Mouse (Mus musculus): ENCODE results near the gene Wdr89. TPM values are rescaled to one million over a fixed set of nuclear protein-coding genes. Genes with fewer than 3 reads are reported as not detected.
"Not testable (repeated sequence)": the region's sequence is repeated elsewhere in the genome, so short reads cannot be mapped to it uniquely, and the experiment has no call there.

Gene Wdr89
- polyA plus RNA-seq, 1 experiment from 2014 or later = 5.1 TPM

DNA sequence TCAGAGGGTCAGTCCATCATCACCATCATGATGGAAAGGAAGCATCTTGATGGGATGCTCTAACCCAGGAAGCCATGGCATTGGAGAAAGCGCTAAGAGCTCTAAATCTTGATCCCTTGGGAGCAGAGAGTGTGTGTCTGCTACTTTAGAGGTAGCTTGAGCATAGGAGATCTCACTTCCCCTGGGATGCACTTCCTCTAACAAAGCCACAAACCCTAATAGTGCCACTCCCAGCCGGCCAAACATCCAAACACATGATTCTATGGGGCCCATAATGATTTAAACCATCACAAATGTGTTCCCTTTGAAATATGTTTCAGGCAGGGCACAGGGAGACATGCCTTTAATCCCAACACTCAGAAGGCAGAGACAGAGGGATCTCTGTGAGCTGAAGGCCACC lies 19.7 kb upstream of the Wdr89 start:
- H3K9me3 ChIP-seq = no peaks in the 10 kb centered on the region
- 88% methylated on average over 2 of the region's 2 CpGs for WGBS
- H3K27me3 ChIP-seq (replicated peaks) = no peaks in the 10 kb centered on the region
- no peak overlapping the region for H3K27ac ChIP-seq
- no peak overlapping the region for H3K4me2 ChIP-seq
- H3K4me1 ChIP-seq = no peaks in the 10 kb centered on the region
- no peak overlapping the region for H3K4me3 ChIP-seq
- ATAC-seq (replicated peaks) = no peak
- no peak overlapping the region for H3K9ac ChIP-seq
- no peaks in the 10 kb centered on the region for H3K36me3 ChIP-seq (replicated peaks)

DNA sequence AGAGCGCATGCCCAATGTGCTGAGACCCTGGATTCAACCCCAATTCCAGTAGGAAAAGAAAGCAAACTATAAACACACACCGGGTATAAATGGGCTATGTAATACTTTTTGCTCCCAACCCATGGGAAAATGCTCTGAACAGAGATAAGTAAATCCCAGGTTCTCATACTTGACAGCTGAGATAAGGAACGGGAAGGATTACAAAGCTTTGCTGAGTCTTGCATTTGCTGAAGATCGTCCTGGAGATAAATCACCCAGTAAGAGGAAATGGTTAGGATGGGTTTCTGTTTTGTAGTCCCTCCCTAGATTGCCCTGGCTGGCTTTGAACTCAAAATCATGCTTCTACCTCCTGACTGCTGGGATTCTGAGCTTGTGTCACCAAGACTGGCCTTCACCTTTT lies 18.0 kb upstream of the Wdr89 start:
- WGBS = 78% methylated on average over 4 of the region's 4 CpGs
- H3K4me3 ChIP-seq = no peak overlapping the region
- H3K36me3 ChIP-seq (replicated peaks) = no peaks in the 10 kb centered on the region
- no peak overlapping the region for H3K9ac ChIP-seq
- no peak overlapping the region for H3K27ac ChIP-seq
- ATAC-seq (replicated peaks) = no peak
- H3K4me2 ChIP-seq = no peak overlapping the region
- no peaks in the 10 kb centered on the region for H3K4me1 ChIP-seq
- H3K9me3 ChIP-seq = no peaks in the 10 kb centered on the region
- H3K27me3 ChIP-seq (replicated peaks) = no peaks in the 10 kb centered on the region

DNA sequence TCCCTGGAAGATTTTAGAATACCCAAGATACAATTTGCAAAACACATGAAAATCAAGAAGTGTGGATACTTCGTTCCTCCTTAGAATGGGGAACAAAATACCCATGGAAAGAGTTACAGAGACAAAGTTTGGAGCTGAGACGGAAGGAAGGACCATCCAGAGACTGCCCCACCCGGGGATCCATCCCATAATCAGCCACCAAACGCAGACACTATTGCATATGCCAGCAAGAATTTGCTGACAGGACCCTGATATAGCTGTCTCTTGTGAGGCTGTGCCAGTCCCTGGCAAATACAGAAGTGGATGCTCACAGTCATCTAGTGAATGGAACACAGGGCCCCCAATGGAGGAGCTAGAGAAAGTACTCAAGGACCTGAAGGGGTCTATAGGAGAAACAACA lies 14.7 kb upstream of the Wdr89 start:
- not testable (repeated sequence) for H3K27me3 ChIP-seq (replicated peaks); H3K4me3 ChIP-seq; H3K9me3 ChIP-seq; H3K4me1 ChIP-seq; H3K4me2 ChIP-seq; H3K27ac ChIP-seq; H3K36me3 ChIP-seq (replicated peaks); H3K9ac ChIP-seq; ATAC-seq (replicated peaks)
- WGBS = 89% methylated on average over 4 of the region's 4 CpGs

- Histone ChIP-seq H3K4me3 (no peak overlapping the region), H3K9me3 (no peaks in the 10 kb centered on the region), H3K27ac (no peak overlapping the region), H3K4me1 (no peaks in the 10 kb centered on the region), H3K9ac (no peak overlapping the region), H3K36me3 (replicated peaks) (no peaks in the 10 kb centered on the region), H3K4me2 (no peak overlapping the region), H3K27me3 (replicated peaks) (no peaks in the 10 kb centered on the region)
- ATAC-seq (replicated peaks) = no peak
- WGBS = 92% methylated on average over 4 of the region's 4 CpGs
These were observed 14.3 kb upstream of the Wdr89 start for GRCm38 (mm10) chr12:75683598-75683997.

DNA sequence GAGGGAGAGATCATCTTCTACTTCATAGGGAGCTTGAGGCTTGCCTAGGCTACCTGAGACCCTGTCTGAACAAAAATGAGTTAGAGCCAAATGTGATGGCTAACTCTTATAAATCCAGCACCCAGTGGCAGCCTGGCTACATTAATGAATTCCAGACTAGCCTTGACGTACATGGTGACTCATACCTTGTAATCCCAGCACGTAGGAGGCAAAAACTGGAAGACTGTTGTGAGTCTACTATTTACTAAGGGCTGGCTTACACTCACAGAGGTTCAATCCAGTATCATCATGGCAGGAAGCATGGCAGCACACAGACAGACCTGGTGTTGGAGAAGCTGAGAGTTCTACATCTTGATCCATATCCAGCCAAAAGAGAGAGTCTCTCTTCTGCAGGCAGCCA lies 13.5 kb upstream of the Wdr89 start:
- Histone ChIP-seq H3K4me3 (no peak overlapping the region), H3K27ac (no peak overlapping the region), H3K27me3 (replicated peaks) (no peaks in the 10 kb centered on the region), H3K9me3 (no peaks in the 10 kb centered on the region), H3K36me3 (replicated peaks) (no peaks in the 10 kb centered on the region), H3K4me2 (no peak overlapping the region), H3K9ac (no peak overlapping the region), H3K4me1 (no peaks in the 10 kb centered on the region)
- 82% methylated on average over 2 of the region's 2 CpGs for WGBS
- no peak for ATAC-seq (replicated peaks)

DNA sequence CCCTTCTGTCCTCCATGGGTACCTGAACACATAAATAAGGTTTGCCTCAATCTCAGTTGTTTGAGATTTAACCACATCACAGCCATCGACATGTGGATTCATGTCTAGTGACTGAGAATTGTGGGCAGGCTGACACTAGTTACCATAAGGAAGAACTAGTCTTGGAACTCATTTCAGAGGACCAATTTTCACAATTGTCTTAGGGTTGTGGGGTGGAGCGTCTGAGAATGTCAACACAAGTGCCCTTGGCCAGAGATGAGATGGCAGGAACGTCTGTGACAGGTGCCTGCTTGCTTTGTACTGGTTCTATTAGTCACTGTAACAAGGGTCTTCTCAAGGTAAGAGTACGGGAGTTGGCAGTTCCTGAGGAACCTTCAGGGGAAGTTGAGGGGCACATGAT lies 11.8 kb upstream of the Wdr89 start:
- no peak overlapping the region for H3K4me3 ChIP-seq
- H3K9me3 ChIP-seq = no peaks in the 10 kb centered on the region
- H3K4me2 ChIP-seq = no peak overlapping the region
- no peak overlapping the region for H3K27ac ChIP-seq
- H3K4me1 ChIP-seq = no peaks in the 10 kb centered on the region
- 88% methylated on average over 4 of the region's 4 CpGs for WGBS
- H3K36me3 ChIP-seq (replicated peaks) = no peaks in the 10 kb centered on the region
- H3K9ac ChIP-seq = no peak overlapping the region
- no peak for ATAC-seq (replicated peaks)
- no peaks in the 10 kb centered on the region for H3K27me3 ChIP-seq (replicated peaks)

DNA sequence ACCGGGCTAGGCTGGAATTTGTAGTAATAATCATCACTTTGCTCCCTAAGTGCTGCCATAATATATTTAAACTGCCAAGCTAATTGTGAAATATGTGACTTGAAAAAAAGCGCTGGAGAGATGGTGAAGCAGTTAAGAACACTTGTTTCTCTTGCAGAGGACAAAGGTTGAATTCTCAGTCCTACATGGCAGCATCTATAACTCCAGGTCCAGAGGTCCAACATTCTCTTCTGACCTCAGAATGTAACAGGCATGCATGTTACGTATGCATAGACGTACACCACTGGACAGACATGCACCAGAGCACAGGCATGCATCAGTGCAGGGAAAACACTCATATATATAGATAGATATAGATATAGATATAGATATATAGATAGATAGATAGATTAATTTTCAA lies 9.1 kb upstream of the Wdr89 start:
- Histone ChIP-seq H3K27ac (no peak overlapping the region), H3K9me3 (no peaks in the 10 kb centered on the region), H3K4me2 (no peak overlapping the region), H3K4me3 (no peak overlapping the region), H3K4me1 (no peaks in the 10 kb centered on the region), H3K36me3 (replicated peaks) (no peaks in the 10 kb centered on the region), H3K9ac (no peak overlapping the region), H3K27me3 (replicated peaks) (no peaks in the 10 kb centered on the region)
- no peak for ATAC-seq (replicated peaks)
- WGBS = 95% methylated on average over 4 of the region's 4 CpGs

DNA sequence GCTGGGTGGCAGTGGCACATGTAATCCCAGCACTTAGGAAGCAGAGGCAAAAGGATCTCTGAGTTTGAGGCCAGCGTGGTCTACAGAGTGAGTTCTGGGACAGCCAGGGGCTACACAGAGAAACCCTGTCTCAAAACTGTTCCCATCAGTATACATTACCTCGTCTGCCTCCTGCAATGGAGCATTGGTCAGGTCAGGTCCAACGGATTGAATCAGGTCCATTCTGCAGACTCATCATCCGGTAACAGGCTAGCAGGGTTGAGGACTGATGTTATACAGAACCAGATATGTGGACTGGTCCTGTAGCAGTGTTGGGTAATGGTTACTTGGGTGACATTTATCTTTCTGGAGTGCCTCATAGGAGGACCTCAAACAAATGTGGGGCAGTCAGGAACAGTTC lies 3.3 kb upstream of the Wdr89 start:
- no peak overlapping the region for H3K4me3 ChIP-seq
- peaks cover 13% of the 10 kb centered on the region for H3K4me1 ChIP-seq
- no peak overlapping the region for H3K27ac ChIP-seq
- no peak overlapping the region for H3K4me2 ChIP-seq
- no peaks in the 10 kb centered on the region for H3K9me3 ChIP-seq
- H3K27me3 ChIP-seq (replicated peaks) = no peaks in the 10 kb centered on the region
- WGBS = 96% methylated on average over 4 of the region's 4 CpGs
- H3K9ac ChIP-seq = no peak overlapping the region
- no peaks in the 10 kb centered on the region for H3K36me3 ChIP-seq (replicated peaks)
- no peak for ATAC-seq (replicated peaks)

GRCm38 (mm10) chr12:75671759-75672315 lies 2.5 kb upstream of the Wdr89 start:
- Histone ChIP-seq H3K4me1 (peaks cover 13% of the 10 kb centered on the region), H3K9me3 (no peaks in the 10 kb centered on the region), H3K9ac (no peak overlapping the region), H3K4me3 (no peak overlapping the region), H3K27ac (no peak overlapping the region), H3K36me3 (replicated peaks) (no peaks in the 10 kb centered on the region), H3K27me3 (replicated peaks) (no peaks in the 10 kb centered on the region), H3K4me2 (no peak overlapping the region)
- no peak for ATAC-seq (replicated peaks)
- WGBS = 91% methylated on average over 3 of the region's 3 CpGs

DNA sequence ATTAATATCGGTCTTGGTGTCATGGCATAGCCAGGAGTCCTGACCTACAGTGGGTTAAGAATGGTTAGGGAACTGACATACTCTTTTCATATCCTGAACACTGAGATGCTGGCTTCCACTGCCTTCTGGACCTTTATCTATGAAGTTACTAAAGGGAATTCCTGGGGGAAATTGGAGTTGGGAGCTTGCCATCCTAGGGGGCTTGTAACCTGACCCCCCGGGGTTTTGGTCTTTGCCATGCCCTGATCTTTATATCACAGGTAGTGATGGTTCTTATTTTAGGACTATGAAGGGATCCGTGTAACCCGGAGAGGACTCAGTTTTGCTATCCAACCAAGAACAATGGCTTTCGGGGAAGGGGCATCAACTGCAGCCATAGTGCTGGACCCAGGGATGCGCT lies 1.3 kb upstream of the Wdr89 start:
- H3K4me2 ChIP-seq = peak overlapping the region; percentile 62
- no peaks in the 10 kb centered on the region for H3K9me3 ChIP-seq
- peaks cover 13% of the 10 kb centered on the region for H3K4me1 ChIP-seq
- H3K4me3 ChIP-seq = peak overlapping the region; percentile 62
- no peaks in the 10 kb centered on the region for H3K27me3 ChIP-seq (replicated peaks)
- no peaks in the 10 kb centered on the region for H3K36me3 ChIP-seq (replicated peaks)
- no peak for ATAC-seq (replicated peaks)
- H3K27ac ChIP-seq = no peak overlapping the region
- H3K9ac ChIP-seq = 0 out of 2 replicates have a peak overlapping the region, but pooled peaks have one; percentile 27
- WGBS = 90% methylated on average over 6 of the region's 6 CpGs

GRCm38 (mm10) chr12:75668916-75669257 lies 450 bp downstream of the Wdr89 start:
- Histone ChIP-seq H3K27me3 (replicated peaks) (no peaks in the 10 kb centered on the region), H3K9ac (peak overlapping the region; percentile 56), H3K4me1 (peaks cover 13% of the 10 kb centered on the region), H3K4me3 (peak overlapping the region; percentile 62), H3K27ac (peak overlapping the region; percentile 81), H3K36me3 (replicated peaks) (no peaks in the 10 kb centered on the region), H3K9me3 (no peaks in the 10 kb centered on the region), H3K4me2 (peak overlapping the region; percentile 71)
- WGBS = 3% methylated on average over 9 of the region's 9 CpGs
- ATAC-seq (replicated peaks) = no peak; the same call in 1 of the 2 replicates

- Histone ChIP-seq H3K4me1 (peaks cover 13% of the 10 kb centered on the region), H3K27me3 (replicated peaks) (no peaks in the 10 kb centered on the region), H3K4me2 (peak overlapping the region; percentile 71; the same call in 1 of the 2 replicates), H3K27ac (no peak overlapping the region), H3K4me3 (no peak overlapping the region), H3K9me3 (no peaks in the 10 kb centered on the region), H3K36me3 (replicated peaks) (no peaks in the 10 kb centered on the region), H3K9ac (no peak overlapping the region)
- ATAC-seq (replicated peaks) = no peak
- 95% methylated on average over 2 of the region's 2 CpGs for WGBS
These were observed 1.1 kb downstream of the Wdr89 start for GRCm38 (mm10) chr12:75668221-75668620.

DNA sequence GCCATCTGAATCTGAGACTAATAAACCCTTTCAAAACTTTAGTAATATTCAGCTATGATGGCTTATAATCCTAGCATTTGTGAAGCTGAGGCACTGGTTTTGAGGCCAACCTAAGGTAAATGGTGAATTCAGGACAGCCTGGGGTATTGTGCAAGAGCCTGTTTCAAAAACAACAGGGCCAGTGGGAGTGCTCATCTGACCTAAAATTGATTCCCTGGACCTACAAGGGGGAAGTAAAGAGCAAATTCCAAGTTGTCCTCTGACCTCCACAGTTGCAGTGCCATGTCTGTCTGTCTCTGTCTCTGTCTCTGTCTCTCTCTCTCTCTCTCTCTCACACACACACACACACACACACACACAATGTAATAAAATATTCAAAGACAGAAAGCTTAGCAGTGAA lies 2.4 kb downstream of the Wdr89 start:
- Histone ChIP-seq H3K27me3 (replicated peaks) (no peaks in the 10 kb centered on the region), H3K36me3 (replicated peaks) (no peaks in the 10 kb centered on the region), H3K4me3 (no peak overlapping the region), H3K9me3 (no peaks in the 10 kb centered on the region), H3K4me1 (peaks cover 13% of the 10 kb centered on the region), H3K4me2 (no peak overlapping the region), H3K27ac (no peak overlapping the region), H3K9ac (no peak overlapping the region)
- ATAC-seq (replicated peaks) = no peak

- H3K9ac ChIP-seq = no peak overlapping the region
- no peak overlapping the region for H3K4me3 ChIP-seq
- H3K36me3 ChIP-seq (replicated peaks) = no peaks in the 10 kb centered on the region
- no peak overlapping the region for H3K27ac ChIP-seq
- no peak overlapping the region for H3K4me2 ChIP-seq
- H3K27me3 ChIP-seq (replicated peaks) = no peaks in the 10 kb centered on the region
- H3K9me3 ChIP-seq = no peaks in the 10 kb centered on the region
- WGBS = 6% methylated on average over 6 of the region's 6 CpGs
- no peak for ATAC-seq (replicated peaks)
- peaks cover 5% of the 10 kb centered on the region for H3K4me1 ChIP-seq
These were observed 4.9 kb downstream of the Wdr89 start for GRCm38 (mm10) chr12:75664516-75664810.
